Mouse (Mus musculus) left cerebral cortex, postnatal 10 days (tissue): Measurements from ENCODE around the gene Ccng1. TPM values are rescaled to one million over a fixed set of nuclear protein-coding genes. Genes with fewer than 3 reads are reported as not detected.

Experiments used
- DNase-seq, 2 experiments: peaks; one replicate each; pipeline ENCODE4 v3.0.0; 2021 to 2022; ENCODE audit warnings: low spot score in 2 of 2, mixed read lengths in 1 of 2; ENCODE audit errors: extremely low spot score in 1 of 2
- intact Hi-C: fragments of 180-260 bp; cut with DNase I; formaldehyde crosslinking; loops from one replicate; pipeline ENCODE4 v1.15.1; 2025
- total RNA-seq, 2 experiments: library from RNA; stranded (reverse); gene quantifications; 2 replicates each; pipeline ENCODE4 v1.2.3; 2021

Ccng1 gene
- 10 to 100 TPM; 46.5 to 46.9 TPM for total RNA-seq

GRCm38 (mm10) chr11:40755109-40755627 is at the start of gene Ccng1:
TSS of gene Ccng1 (minus strand) at chr11:40755311.
- intact Hi-C loops, result no loop called here
- DNase-seq, result peak; percentile 93 to 94

- intact Hi-C loops, result no loop called here
- DNase-seq, result no peak
These were observed 35.2 kb upstream of the Ccng1 start for GRCm38 (mm10) chr11:40790307-40790706.

- intact Hi-C loops, result loop anchor here (10.0 kb wide), 1 partner anchor 1635 kb away; no protein-coding TSS in a partner anchor
- DNase-seq, result no peak
These were observed 34.6 kb upstream of the Ccng1 start for GRCm38 (mm10) chr11:40789701-40790100.

GRCm38 (mm10) chr11:40786900-40787299 is 31.8 kb upstream of the Ccng1 start:
- intact Hi-C loops, result loop anchor here (10.0 kb wide), 1 partner anchor 1638 kb away; no protein-coding TSS in a partner anchor
- DNase-seq, result no peak

GRCm38 (mm10) chr11:40784326-40784725 is 29.2 kb upstream of the Ccng1 start:
- peak in 1 of 2 experiments; percentile 62 for DNase-seq
- intact Hi-C loops, result loop anchor here (10.0 kb wide), 1 partner anchor 1640 kb away; no protein-coding TSS in a partner anchor

GRCm38 (mm10) chr11:40783346-40783745 is 28.2 kb upstream of the Ccng1 start:
- intact Hi-C loops, result loop anchor here (10.0 kb wide), 1 partner anchor 1641 kb away; no protein-coding TSS in a partner anchor
- DNase-seq, result no peak

GRCm38 (mm10) chr11:40781857-40782256 is 26.7 kb upstream of the Ccng1 start:
- no peak for DNase-seq
- intact Hi-C loops, result loop anchor here (10.0 kb wide), 1 partner anchor 1643 kb away; no protein-coding TSS in a partner anchor

GRCm38 (mm10) chr11:40775315-40776269 is 20.5 kb upstream of the Ccng1 start:
- intact Hi-C loops, result loop anchor here (10.0 kb wide), 1 partner anchor 1399 kb away; no protein-coding TSS in a partner anchor
- DNase-seq, result no peak

- DNase-seq, result no peak
- intact Hi-C loops, result no loop called here
These were observed 9.6 kb upstream of the Ccng1 start for GRCm38 (mm10) chr11:40764690-40765089.

- intact Hi-C loops, result no loop called here
- no peak for DNase-seq
These were observed 8.3 kb upstream of the Ccng1 start for GRCm38 (mm10) chr11:40763395-40763794.

- intact Hi-C loops, result no loop called here
These were observed 4.8 kb upstream of the Ccng1 start for GRCm38 (mm10) chr11:40759896-40760295.

GRCm38 (mm10) chr11:40755968-40756367 is 857 bp upstream of the Ccng1 start:
- intact Hi-C loops, result no loop called here
- DNase-seq, result no peak

More at GRCm38 (mm10) chr11:40759896-40760295, 4.8 kb upstream of the Ccng1 start:
- no peak for DNase-seq

GRCm38 (mm10) chr11:40754664-40755107 is 425 bp downstream of the Ccng1 start:
- intact Hi-C loops, result no loop called here
- no peak for DNase-seq

GRCm38 (mm10) chr11:40753836-40754235 is 1.3 kb downstream of the Ccng1 start:
- DNase-seq, result no peak
- intact Hi-C loops, result no loop called here

GRCm38 (mm10) chr11:40747716-40748115 is 7.4 kb downstream of the Ccng1 start:
- DNase-seq, result peak in 1 of 2 experiments; percentile 23
- intact Hi-C loops, result loop anchor here (5.0 kb wide), 1 partner anchor 60 kb away; no protein-coding TSS in a partner anchor

GRCm38 (mm10) chr11:40746361-40746760 is 8.8 kb downstream of the Ccng1 start:
- intact Hi-C loops, result loop anchor here (5.0 kb wide), 1 partner anchor 59 kb away; no protein-coding TSS in a partner anchor
- no peak for DNase-seq

GRCm38 (mm10) chr11:40744348-40744747 is 10.8 kb downstream of the Ccng1 start:
- DNase-seq, result no peak
- intact Hi-C loops, result no loop called here

GRCm38 (mm10) chr11:40741605-40742262 is 13.4 kb downstream of the Ccng1 start:
- intact Hi-C loops, result no loop called here
- DNase-seq, result no peak

- intact Hi-C loops, result no loop called here
- DNase-seq, result no peak
These were observed 17.7 kb downstream of the Ccng1 start for GRCm38 (mm10) chr11:40737369-40737768.
